ENCODE assay signal across 14 mouse cellular contexts in genomic region chr11:43257291-43257690, GRCm38 (mm10).
"Had no signal": no experiment of that assay in that cellular context is flagged by ENCODE, and none has a peak within 500 bp of the region (broad histone marks: within the 10 kb centered on the region; RNA-seq: fewer than 3 reads in every experiment).

No protein-coding gene starts in this region.

- H3K4me2 ChIP-seq: neural tube, embryonic 15.5 days; stomach, embryonic 15.5 days had no signal

- H3K4me1 ChIP-seq: neural tube, embryonic 15.5 days; stomach, embryonic 15.5 days had no signal

- H3K27me3 ChIP-seq: neural tube, embryonic 15.5 days; stomach, embryonic 15.5 days had no signal

- H3K9ac ChIP-seq: neural tube, embryonic 15.5 days; stomach, embryonic 15.5 days had no signal

- H3K4me3 ChIP-seq: neural tube, embryonic 15.5 days; stomach, embryonic 15.5 days had no signal

- H3K9me3 ChIP-seq: neural tube, embryonic 15.5 days; stomach, embryonic 15.5 days had no signal

- DNase-seq: retina, postnatal 1 day; right cerebral cortex, adult 18-20 months; right cerebral cortex, postnatal 25 days; right cerebral cortex, postnatal 4 days; spleen, adult 18-20 months; thymus, adult 18-20 months; thymus, adult 2 months; thymus, postnatal 14 days; thymus, postnatal 25 days; thymus, postnatal 36 days; thymus, postnatal 4 days had no signal

- H3K27ac ChIP-seq: neural tube, embryonic 15.5 days; stomach, embryonic 15.5 days; stomach, postnatal 0 days had no signal

- H3K36me3 ChIP-seq: neural tube, embryonic 15.5 days; stomach, embryonic 15.5 days had no signal
